Mouse (Mus musculus): ENCODE results near the gene Fam107b.

The Fam107b gene

DNA sequence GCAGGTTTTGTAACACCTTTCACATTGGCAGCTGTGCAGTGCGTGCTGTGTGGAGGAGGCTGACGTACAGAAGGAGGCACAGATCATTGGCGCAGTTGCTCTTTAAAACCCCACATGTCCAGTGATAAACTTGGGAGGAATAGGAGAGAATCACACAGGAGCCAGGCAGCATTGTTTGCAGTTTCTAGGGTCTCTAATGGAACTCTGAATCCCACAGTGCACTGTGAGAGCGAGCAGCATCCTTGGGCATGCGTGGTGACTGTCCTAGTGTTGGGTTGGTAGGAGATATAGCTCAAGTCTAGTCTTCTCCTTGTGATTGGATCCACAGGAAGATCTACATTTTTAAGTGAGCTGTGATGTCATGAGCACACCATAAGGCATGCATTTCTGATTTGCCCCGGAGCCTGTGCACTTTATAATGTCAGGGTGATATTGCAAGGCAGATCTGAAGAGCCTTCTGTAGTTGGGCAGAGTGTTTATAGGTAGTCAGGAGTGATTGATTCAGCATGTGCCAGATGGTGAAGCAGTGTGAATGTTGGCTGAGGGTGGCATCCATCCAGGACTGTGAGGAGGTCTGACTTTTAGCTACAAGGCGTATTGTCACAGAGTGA, 169.2 kb downstream of the Fam107b start:
- no peak for DNase-seq (ENCODE audit: low read depth, low spot score)

DNA sequence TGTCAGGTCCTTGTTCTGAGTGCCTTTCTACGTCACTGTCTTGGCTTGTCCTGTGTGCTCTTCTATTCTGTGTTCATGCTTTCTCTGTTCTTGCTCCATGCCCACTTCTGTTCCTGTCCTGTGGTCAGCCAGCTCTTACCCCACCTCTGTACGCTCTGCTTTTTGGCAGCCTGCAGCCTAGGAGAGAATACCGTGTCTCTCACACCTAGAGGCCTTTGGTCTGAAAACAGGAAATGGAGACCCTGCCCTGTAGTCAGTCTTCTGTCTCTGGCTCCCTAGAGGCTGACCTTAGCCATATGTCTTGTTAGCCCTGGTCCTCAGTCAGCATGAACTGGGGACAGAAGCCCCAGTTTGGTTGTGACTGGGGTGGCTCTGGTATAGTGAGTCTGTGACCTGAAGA, 170.0 kb downstream of the Fam107b start:
- DNase-seq (ENCODE audit: low read depth, low spot score) = no peak

GRCm38 (mm10) chr2:3740670-3741069, 170.4 kb downstream of the Fam107b start:
- no peak for DNase-seq (ENCODE audit: low read depth, low spot score)

- no peak for DNase-seq (ENCODE audit: low read depth, low spot score)
Measured at GRCm38 (mm10) chr2:3742519-3742918, 172.2 kb downstream of the Fam107b start.

DNA sequence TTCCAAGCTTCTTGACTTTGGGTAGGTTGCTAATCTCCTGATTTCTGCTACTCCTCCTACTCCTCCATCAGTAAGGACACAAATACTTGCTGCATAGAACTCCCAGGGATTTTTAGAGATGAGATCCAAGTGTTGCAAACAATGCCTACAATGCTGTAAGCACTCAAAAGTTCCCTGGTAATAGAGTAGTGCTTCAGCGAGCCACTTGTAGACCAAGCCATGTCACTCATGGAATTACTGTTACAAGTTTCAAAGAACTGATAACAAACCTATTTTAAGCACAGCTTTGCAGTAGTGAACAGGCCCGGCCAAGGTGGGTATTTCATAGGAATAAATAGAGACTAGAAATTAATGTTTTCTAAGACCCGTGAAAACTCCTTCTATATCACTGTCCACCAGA, 174.8 kb downstream of the Fam107b start:
- no peak for DNase-seq (ENCODE audit: low read depth, low spot score)

DNA sequence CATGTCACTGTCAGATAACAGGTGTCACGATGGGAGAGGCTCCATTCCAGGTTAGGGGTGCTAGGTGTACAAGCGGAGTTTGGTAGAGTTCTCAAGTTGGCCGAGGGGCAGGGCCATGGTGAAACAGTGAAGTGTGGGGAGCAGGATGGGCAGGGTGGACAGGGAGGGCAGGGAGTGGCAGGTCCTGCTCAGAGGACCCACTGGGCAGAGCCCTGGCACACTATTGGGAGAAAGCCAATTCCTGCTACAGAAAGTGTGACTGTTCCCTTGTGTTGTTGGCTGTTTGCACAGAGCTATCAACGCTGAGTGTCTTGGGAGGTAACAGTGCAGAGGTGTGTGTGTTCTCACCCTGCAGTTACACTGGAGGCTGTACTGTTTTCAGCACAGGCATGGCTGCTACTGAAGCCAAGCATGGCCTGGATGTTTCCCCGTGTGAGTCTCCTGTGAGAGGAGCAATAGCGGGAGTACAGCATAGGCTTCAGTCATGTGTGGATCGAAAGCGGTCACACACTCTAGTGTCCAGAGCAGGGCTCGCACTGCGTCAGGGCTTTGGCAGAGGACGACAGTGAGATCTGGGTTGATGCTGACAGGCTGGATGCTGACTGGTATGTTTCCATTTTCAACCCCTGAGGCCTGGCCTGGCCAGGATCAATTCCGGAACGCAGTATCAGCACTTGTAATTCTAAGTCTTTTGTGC, 175.8 kb downstream of the Fam107b start:
- DNase-seq (ENCODE audit: low read depth, low spot score) = no peak

DNA sequence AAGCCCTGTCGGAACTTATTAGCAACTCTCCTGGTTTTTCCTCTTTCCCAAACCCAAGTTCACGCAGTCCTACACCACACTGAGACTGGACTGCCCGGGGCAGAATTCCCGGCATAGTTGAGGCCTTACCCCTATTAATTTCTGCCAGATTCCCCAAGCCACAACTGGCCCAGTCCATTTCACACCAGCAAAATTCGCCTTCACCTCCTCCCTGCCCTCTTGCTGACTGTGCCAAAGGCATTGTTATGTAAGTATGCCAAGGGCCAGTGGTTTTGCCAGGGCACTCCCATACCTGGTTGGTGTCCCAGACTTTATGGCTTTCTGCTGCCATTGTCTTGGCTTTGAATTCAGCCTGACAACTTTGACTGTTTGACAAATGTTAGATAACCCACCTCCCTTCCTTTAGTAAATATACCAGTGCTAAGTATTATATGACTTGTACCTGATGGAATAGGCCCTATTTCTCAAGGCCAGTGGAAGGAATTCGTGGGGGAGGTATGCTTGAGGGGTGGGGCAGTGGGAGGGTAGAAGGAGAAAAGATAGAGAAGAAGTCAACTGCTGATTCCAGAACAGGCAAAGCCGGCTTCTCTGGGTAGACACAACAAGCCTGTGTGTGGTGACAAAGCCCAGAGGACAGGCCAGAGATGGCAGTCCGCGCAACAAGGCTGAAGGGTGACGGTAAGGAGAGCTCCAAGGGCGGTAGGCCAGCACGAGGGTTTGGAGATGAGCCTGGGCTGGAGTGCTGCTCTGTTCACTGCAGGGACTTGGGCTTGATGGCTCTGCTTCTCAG, 178.6 kb downstream of the Fam107b start:
- no peak for DNase-seq (ENCODE audit: low read depth, low spot score)

DNA sequence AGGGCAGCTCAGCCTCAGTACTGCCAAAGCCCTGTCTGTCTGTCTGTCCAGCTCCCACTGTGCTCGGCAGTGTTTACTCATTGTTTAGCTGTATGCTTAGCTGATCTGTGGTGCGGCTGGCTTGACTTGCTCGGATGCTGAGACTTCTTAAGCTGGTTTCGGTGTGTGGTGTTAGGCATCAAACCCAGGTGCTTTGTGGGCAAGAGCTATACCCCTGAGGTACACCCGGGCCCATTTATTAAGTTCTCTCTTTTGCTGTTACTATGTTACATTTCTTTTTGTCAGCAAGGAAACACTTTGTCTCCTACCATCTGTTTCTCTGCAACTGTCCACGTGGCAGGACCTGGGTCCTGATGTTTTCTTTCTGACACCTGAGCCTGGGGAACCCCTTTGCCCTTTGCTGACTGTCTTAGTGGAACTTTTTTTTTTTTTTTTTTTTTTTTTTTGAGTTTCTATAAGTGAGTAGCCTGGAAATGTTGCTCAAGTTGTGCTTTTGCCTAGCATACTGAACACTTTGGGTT, 179.3 kb downstream of the Fam107b start:
- no peak for DNase-seq (ENCODE audit: low read depth, low spot score)

DNA sequence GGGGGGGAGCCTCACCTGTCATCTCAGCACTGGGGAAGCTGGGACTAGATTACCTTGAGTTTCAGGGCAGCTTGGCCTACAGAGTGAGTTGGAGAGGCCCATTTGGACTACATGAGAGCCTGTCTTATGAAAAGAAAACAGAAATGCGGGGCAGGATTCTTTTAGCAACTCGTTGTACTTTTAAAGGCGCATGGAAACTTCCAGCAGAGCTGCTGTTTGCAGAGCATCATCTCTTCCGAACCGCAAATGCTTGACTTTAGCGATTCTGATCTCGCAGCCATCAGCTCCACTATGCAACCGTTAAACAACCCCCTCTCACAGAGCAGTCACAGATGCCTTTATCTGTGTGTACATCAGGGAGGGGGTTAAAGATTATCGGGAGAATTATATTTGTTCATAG, 179.8 kb downstream of the Fam107b start:
- DNase-seq (ENCODE audit: low read depth, low spot score) = no peak

DNA sequence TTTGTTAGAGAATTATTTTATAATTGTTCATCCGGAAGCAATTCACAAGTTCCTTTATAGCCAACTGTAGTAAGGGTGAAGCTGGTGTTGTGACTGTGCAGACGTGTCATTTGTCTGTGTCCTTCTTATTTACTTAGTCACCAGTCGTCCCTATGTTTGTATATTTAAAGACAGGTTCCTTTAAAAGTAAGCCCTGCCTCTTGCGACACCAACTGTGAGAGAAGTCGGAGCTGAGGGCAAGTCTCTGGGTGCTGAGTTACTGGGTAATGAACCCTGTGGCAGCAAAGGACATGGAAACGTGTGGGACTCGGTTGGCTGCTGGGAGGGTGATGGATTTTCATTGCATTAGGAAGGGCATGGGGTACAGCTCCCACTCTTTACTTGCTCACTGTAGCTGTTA, 182.1 kb downstream of the Fam107b start:
- DNase-seq (ENCODE audit: low read depth, low spot score) = no peak

GRCm38 (mm10) chr2:3752893-3753292, 182.6 kb downstream of the Fam107b start:
- no peak for DNase-seq (ENCODE audit: low read depth, low spot score)

- no peak for DNase-seq (ENCODE audit: low read depth, low spot score)
Measured at GRCm38 (mm10) chr2:3753749-3754148, 183.5 kb downstream of the Fam107b start.

DNA sequence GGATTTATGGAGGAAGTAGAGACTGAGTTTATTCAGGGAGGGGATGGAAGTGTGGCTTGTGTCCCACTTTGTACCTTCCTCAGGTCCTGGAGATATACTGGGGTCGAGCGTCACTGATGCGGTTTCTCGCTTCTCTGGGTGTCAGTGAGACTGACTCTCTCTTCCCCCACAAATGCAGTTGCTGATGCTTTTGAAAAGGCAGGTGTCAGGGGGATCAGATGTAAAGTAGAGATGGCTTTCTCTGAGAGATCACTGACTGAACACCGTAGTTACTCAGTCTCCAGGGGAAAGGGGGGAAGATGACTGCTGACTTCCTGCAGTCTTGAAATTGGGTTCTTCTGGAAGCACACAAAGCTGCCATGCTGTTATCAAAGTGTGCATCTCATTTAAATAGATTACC, 185.6 kb downstream of the Fam107b start:
- no peak for DNase-seq (ENCODE audit: low read depth, low spot score)

DNA sequence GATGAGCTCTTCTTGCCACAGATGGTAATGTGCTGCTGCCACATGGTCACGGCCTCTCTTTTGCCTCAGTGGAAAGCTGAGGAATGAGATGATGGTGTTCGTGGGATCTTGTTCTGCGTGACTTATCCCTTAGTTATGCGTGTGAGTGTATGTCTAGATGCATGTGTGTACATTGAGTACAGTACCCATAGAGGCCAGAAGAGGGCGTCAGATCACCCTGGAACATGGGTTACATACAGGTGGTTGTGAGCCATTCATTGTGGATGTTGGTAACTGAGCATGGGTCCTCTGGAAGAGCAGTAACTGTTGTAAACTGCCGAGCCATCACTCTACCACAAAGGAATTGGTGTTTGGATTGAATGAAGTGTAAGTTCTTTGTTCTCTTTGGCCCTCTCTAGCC, 188.1 kb downstream of the Fam107b start:
- DNase-seq (ENCODE audit: low read depth, low spot score) = no peak

- no peak for DNase-seq (ENCODE audit: low read depth, low spot score)
Measured at GRCm38 (mm10) chr2:3760234-3760836, 190.0 kb downstream of the Fam107b start.

DNA sequence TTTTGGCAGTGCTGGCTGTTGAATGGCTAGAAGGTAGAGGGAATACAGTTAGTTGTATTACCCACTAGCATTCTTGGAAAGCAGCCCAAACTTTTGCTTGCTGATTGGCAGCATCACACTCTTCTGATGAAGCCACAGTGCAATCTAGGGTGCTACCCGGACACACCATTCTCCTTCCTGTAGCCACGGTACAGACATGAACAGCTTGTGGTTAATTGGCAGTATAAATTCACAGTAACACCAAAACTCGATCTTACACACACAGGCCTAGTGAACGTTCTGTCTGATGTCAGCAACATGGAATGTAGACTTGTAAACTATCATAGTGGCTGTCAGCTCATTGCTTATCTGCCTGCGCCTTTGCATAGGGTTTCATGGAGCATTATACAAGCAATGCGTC, 193.8 kb downstream of the Fam107b start:
- DNase-seq (ENCODE audit: low read depth, low spot score) = no peak

GRCm38 (mm10) chr2:3765957-3766783, 195.9 kb downstream of the Fam107b start:
- no peak for DNase-seq (ENCODE audit: low read depth, low spot score)

DNA sequence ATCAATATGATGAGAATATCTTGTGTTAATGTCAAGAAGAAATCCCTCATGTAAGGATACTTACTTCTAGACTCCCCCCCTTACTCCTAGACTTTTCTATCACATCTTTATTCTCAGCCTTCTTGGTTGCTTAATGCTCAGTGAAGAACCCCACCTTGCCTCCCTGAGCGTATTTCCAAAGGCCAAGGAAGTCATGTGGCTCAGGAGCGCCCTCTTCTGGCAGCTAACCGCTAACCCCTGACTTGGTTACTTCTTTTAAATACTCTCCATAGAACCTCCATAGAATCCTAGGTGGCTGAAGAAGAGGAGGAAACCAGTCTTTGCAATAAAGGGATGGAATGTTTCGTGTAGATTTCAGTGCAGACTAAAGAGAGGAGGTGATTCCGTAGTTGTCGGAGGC, 199.0 kb downstream of the Fam107b start:
- DNase-seq (ENCODE audit: low read depth, low spot score) = peak; percentile 26

DNA sequence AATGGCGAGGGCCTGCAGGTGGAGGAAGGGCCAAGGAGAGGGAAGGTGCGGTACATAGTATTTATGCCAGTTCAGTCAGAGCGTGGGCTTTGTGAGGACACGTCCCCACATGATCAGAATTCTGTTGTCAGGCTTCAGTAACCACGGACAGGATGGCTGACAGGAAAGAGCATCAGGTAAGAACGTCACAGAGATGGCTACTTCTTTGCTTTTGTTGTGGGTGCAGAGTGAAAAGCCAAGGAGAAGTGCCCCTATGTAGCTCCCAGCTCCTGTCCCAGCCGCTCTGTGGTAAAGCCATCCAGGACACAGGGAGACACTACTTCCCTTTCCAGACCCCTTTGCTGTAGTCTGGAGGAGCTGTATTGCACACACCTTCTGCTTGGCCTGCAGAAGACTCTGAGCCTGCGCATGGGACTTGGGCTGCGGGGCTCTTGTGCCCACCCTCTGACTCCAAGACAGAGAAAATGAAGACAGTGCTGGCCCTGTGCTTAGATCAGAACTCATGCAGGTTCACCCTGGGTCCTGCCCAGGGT, 199.6 kb downstream of the Fam107b start:
- no peak for DNase-seq (ENCODE audit: low read depth, low spot score)

GRCm38 (mm10) chr2:3770383-3770782, 200.1 kb downstream of the Fam107b start:
- no peak for DNase-seq (ENCODE audit: low read depth, low spot score)

DNA sequence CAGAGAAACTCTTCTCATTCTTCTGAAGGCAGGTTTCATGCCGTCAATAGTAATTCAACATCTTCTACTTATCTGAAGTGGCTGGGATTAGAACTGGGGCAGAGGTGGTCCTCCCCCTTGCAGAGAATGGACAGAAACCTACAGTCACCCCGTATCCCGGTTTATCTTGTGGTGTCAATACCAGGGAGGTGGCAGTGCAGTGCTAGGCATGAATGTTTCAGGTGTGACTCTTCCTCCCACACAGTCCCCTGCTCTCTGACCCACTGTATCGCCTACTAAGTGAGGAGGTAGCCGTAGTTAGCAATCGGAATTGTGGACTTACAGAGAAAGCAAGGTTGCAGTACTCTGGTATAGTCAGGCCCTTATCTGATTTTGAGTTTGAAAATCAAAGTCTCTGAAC, 201.2 kb downstream of the Fam107b start:
- no peak for DNase-seq (ENCODE audit: low read depth, low spot score)

All from c-Kit-negative CD71-positive TER-119-positive erythroid progenitor cells, embryonic 14.5 days (primary cell).